Mouse (Mus musculus) kidney, adult 2 months (tissue): ENCODE measurements at regions not wholly inside any gene's neighbourhood (a gene's known extent, or its start where the extent isn't known, plus 50 kb on each side); places are given as distances from the start of the nearest gene placed in this dataset.

Experiments used
- CTCF ChIP-seq: fragments of 200-500 bp; conservative IDR thresholded peaks from 2 replicates; pipeline ENCODE4 v1.5.1; 2011; ENCODE audit warnings: low read depth, mild to moderate bottlenecking, control low read depth, low read length, moderate library complexity, mixed read lengths; ENCODE audit not compliant: insufficient read depth, insufficient read length
- POLR2A ChIP-seq: fragments of 200-500 bp; IDR thresholded peaks from one replicate; pipeline ENCODE4 v1.6.1; 2011; ENCODE audit warnings: low read depth, low read length, control low read depth

- no peak for TF ChIP-seq POLR2A
- TF ChIP-seq CTCF, result no peak
These were observed 56.4 kb upstream of the Bmp2k start for GRCm38 (mm10) chr5:96941087-96941468.
